Mouse (Mus musculus): ENCODE measurements around the gene Tmem248.

The Tmem248 gene

GRCm38 (mm10) chr5:130216781-130217180, at the start of gene Tmem248:
Tmem248 (plus strand) TSS chr5:130217081.
- no peak for DNase-seq (ENCODE audit: low read depth, low spot score)

- DNase-seq (ENCODE audit: low read depth, low spot score) = no peak
Measured at GRCm38 (mm10) chr5:130169109-130169508, 47.8 kb upstream of the Tmem248 start.

GRCm38 (mm10) chr5:130170666-130171422, 46.0 kb upstream of the Tmem248 start:
- no peak for DNase-seq (ENCODE audit: low read depth, low spot score)

GRCm38 (mm10) chr5:130171423-130171954, 45.4 kb upstream of the Tmem248 start, which contains the start of gene Rabgef1:
Rabgef1 (plus strand) TSS chr5:130171798.
- DNase-seq (ENCODE audit: low read depth, low spot score) = peak; percentile 96

- DNase-seq (ENCODE audit: low read depth, low spot score) = peak; percentile 20
Measured at GRCm38 (mm10) chr5:130171956-130172601, 44.8 kb upstream of the Tmem248 start.

- no peak for DNase-seq (ENCODE audit: low read depth, low spot score)
Measured at GRCm38 (mm10) chr5:130173012-130173411, 43.9 kb upstream of the Tmem248 start.

GRCm38 (mm10) chr5:130177871-130178270, 39.0 kb upstream of the Tmem248 start:
- DNase-seq (ENCODE audit: low read depth, low spot score) = no peak

- no peak for DNase-seq (ENCODE audit: low read depth, low spot score)
Measured at GRCm38 (mm10) chr5:130180362-130180761, 36.5 kb upstream of the Tmem248 start.

- DNase-seq (ENCODE audit: low read depth, low spot score) = no peak
Measured at GRCm38 (mm10) chr5:130181740-130182540, 34.9 kb upstream of the Tmem248 start.

- DNase-seq (ENCODE audit: low read depth, low spot score) = no peak
Measured at GRCm38 (mm10) chr5:130182541-130182821, 34.4 kb upstream of the Tmem248 start.

- no peak for DNase-seq (ENCODE audit: low read depth, low spot score)
Measured at GRCm38 (mm10) chr5:130184193-130184856, 32.6 kb upstream of the Tmem248 start.

GRCm38 (mm10) chr5:130185312-130185711, 31.6 kb upstream of the Tmem248 start:
- no peak for DNase-seq (ENCODE audit: low read depth, low spot score)

GRCm38 (mm10) chr5:130187383-130187782, 29.5 kb upstream of the Tmem248 start:
- DNase-seq (ENCODE audit: low read depth, low spot score) = peak; percentile 76

- DNase-seq (ENCODE audit: low read depth, low spot score) = no peak
Measured at GRCm38 (mm10) chr5:130190909-130191308, 26.0 kb upstream of the Tmem248 start.

- no peak for DNase-seq (ENCODE audit: low read depth, low spot score)
Measured at GRCm38 (mm10) chr5:130191865-130192264, 25.0 kb upstream of the Tmem248 start.

GRCm38 (mm10) chr5:130192356-130192944, 24.4 kb upstream of the Tmem248 start:
- no peak for DNase-seq (ENCODE audit: low read depth, low spot score)

GRCm38 (mm10) chr5:130193760-130194159, 23.1 kb upstream of the Tmem248 start:
- DNase-seq (ENCODE audit: low read depth, low spot score) = no peak

- no peak for DNase-seq (ENCODE audit: low read depth, low spot score)
Measured at GRCm38 (mm10) chr5:130196307-130196706, 20.6 kb upstream of the Tmem248 start.

GRCm38 (mm10) chr5:130197454-130197853, 19.4 kb upstream of the Tmem248 start:
- no peak for DNase-seq (ENCODE audit: low read depth, low spot score)

- no peak for DNase-seq (ENCODE audit: low read depth, low spot score)
Measured at GRCm38 (mm10) chr5:130197981-130198380, 18.9 kb upstream of the Tmem248 start.

Measured in brain, adult 2 months (tissue).